Mouse (Mus musculus): ENCODE results near the gene Mtmr12. TPM values are rescaled to one million over a fixed set of nuclear protein-coding genes. Genes with fewer than 3 reads are reported as not detected.
"Not testable (repeated sequence)": the region's sequence is repeated elsewhere in the genome, so short reads cannot be mapped to it uniquely, and the experiment has no call there.

Gene Mtmr12
- polyA plus RNA-seq, 1 experiment from 2014 or later: 19.0 TPM

- peaks cover 64% of the 10 kb centered on the region for H3K4me1 ChIP-seq
- DNase-seq (ENCODE audit: low spot score): no peak
- 66% methylated on average over 13 of the region's 13 CpGs for WGBS
These were observed 12.0 kb downstream of the Mtmr12 start for GRCm38 (mm10) chr15:12216798-12217197.

GRCm38 (mm10) chr15:12217332-12217731, 12.5 kb downstream of the Mtmr12 start:
- WGBS: 84% methylated on average over 3 of the region's 3 CpGs
- H3K4me3 ChIP-seq; DNase-seq (ENCODE audit: low spot score); H3K27me3 ChIP-seq (ENCODE audit: insufficient read depth, poor library complexity, severe bottlenecking); H3K36me3 ChIP-seq; H3K9me3 ChIP-seq; H3K27ac ChIP-seq: not testable (repeated sequence)
- H3K4me1 ChIP-seq: peaks cover 69% of the 10 kb centered on the region

More at GRCm38 (mm10) chr15:12216798-12217197, 12.0 kb downstream of the Mtmr12 start:
- Histone ChIP-seq H3K4me3 (no peak overlapping the region), H3K27ac (no peak overlapping the region), H3K9me3 (no peaks in the 10 kb centered on the region), H3K36me3 (no peaks in the 10 kb centered on the region), H3K27me3 (ENCODE audit: insufficient read depth, poor library complexity, severe bottlenecking) (no peaks in the 10 kb centered on the region)

DNA sequence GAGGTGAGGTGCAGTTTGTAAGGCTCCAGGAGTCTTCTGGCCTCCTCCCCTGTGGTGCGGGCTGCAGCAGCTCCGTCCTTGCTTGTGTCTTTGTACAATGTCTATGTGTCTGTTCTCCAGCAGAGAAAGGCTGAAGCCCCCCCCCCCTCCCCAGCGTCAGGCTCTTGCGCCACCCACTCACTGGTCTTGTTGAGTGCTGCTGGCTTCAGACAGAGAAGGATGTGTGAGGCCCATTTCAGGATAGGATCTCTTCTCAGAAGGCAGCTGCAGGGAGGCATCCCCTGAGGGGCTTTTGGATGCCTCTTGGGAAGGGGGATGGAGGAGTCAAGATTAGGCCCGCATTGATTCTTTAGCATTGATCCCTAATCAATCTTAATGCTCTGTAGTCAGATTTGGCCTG, 13.0 kb downstream of the Mtmr12 start:
- Histone ChIP-seq H3K27ac (peak overlapping the region; percentile 13; the same call in 1 of the 2 replicates), H3K4me3 (no peak overlapping the region), H3K9me3 (no peaks in the 10 kb centered on the region)

DNA sequence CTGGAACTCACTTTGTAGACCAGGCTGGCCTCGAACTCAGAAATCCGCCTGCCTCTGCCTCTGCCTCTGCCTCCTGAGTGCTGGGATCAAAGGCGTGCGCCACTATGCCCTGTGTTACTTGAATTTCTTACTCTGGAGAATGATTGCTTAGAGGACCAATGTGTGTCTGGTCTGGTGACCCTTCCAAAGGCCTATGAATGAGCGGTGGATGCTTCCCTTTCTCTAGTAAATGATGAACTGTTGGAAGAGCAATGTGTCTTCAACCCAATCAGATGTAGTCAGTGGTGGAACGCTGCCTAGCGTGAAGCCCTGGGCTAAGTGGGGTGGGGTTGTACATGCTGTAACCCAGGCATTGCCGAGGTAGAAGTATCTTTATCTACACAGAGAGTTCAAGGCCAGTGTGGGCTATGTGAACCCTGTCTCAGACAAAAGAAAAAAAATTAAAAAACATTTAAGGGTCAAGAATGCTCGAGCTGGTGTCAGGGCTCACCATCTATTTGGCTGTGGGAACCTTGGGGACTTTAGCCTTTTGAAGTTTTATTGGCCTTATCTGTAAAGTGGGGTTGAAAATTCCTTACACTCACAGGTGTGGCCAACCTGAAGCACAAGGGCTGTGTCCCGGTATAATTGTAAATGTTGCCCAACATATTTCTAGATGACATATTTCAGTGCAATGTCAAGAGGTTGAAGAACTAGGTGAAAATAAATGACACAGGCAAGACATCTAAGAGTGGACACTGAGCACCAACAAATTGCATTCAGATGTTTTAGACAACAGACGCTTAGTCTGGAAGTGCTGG, 14.0 kb downstream of the Mtmr12 start:
- no peak for DNase-seq (ENCODE audit: low spot score)
- Histone ChIP-seq H3K27me3 (ENCODE audit: insufficient read depth, poor library complexity, severe bottlenecking) (no peaks in the 10 kb centered on the region), H3K36me3 (no peaks in the 10 kb centered on the region), H3K4me1 (peaks cover 67% of the 10 kb centered on the region), H3K9me3 (no peaks in the 10 kb centered on the region), H3K4me3 (no peak overlapping the region), H3K27ac (no peak overlapping the region)
- WGBS: 90% methylated on average over 11 of the region's 11 CpGs

More for the DNA sequence above, 13.0 kb downstream of the Mtmr12 start:
- Histone ChIP-seq H3K36me3 (no peaks in the 10 kb centered on the region), H3K4me1 (peaks cover 73% of the 10 kb centered on the region), H3K27me3 (ENCODE audit: insufficient read depth, poor library complexity, severe bottlenecking) (no peaks in the 10 kb centered on the region)
- no peak for DNase-seq (ENCODE audit: low spot score)
- 48% methylated on average over 5 of the region's 5 CpGs for WGBS

GRCm38 (mm10) chr15:12221131-12221530, 16.3 kb downstream of the Mtmr12 start:
- WGBS: 86% methylated on average over 13 of the region's 13 CpGs
- H3K36me3 ChIP-seq: no peaks in the 10 kb centered on the region
- no peak for DNase-seq (ENCODE audit: low spot score)
- peaks cover 57% of the 10 kb centered on the region for H3K4me1 ChIP-seq
- no peak overlapping the region; the same call in 1 of the 2 replicates for H3K27ac ChIP-seq
- no peaks in the 10 kb centered on the region for H3K9me3 ChIP-seq
- no peaks in the 10 kb centered on the region for H3K27me3 ChIP-seq (ENCODE audit: insufficient read depth, poor library complexity, severe bottlenecking)
- no peak overlapping the region for H3K4me3 ChIP-seq

- Histone ChIP-seq H3K4me1 (peaks cover 54% of the 10 kb centered on the region), H3K4me3 (no peak overlapping the region), H3K9me3 (no peaks in the 10 kb centered on the region), H3K36me3 (no peaks in the 10 kb centered on the region), H3K27me3 (ENCODE audit: insufficient read depth, poor library complexity, severe bottlenecking) (no peaks in the 10 kb centered on the region), H3K27ac (no peak overlapping the region)
- no peak for DNase-seq (ENCODE audit: low spot score)
- 49% methylated on average over 8 of the region's 8 CpGs for WGBS
These were observed 17.9 kb downstream of the Mtmr12 start for GRCm38 (mm10) chr15:12222564-12223302.

- Histone ChIP-seq H3K4me3 (no peak overlapping the region), H3K4me1 (peaks cover 55% of the 10 kb centered on the region), H3K36me3 (no peaks in the 10 kb centered on the region), H3K27me3 (ENCODE audit: insufficient read depth, poor library complexity, severe bottlenecking) (no peaks in the 10 kb centered on the region), H3K27ac (no peak overlapping the region), H3K9me3 (no peaks in the 10 kb centered on the region)
- DNase-seq (ENCODE audit: low spot score): no peak
- WGBS: 80% methylated on average over 6 of the region's 6 CpGs
These were observed 18.6 kb downstream of the Mtmr12 start for GRCm38 (mm10) chr15:12223393-12223792.

GRCm38 (mm10) chr15:12224239-12224638, 19.4 kb downstream of the Mtmr12 start:
- H3K4me3 ChIP-seq: no peak overlapping the region
- no peaks in the 10 kb centered on the region for H3K9me3 ChIP-seq
- 96% methylated on average over 2 of the region's 2 CpGs for WGBS
- no peak for DNase-seq (ENCODE audit: low spot score)
- no peak overlapping the region for H3K27ac ChIP-seq
- H3K36me3 ChIP-seq: no peaks in the 10 kb centered on the region
- peaks cover 62% of the 10 kb centered on the region for H3K4me1 ChIP-seq
- no peaks in the 10 kb centered on the region for H3K27me3 ChIP-seq (ENCODE audit: insufficient read depth, poor library complexity, severe bottlenecking)

- peaks cover 61% of the 10 kb centered on the region for H3K4me1 ChIP-seq
- H3K36me3 ChIP-seq: no peaks in the 10 kb centered on the region
- H3K9me3 ChIP-seq: no peaks in the 10 kb centered on the region
- no peaks in the 10 kb centered on the region for H3K27me3 ChIP-seq (ENCODE audit: insufficient read depth, poor library complexity, severe bottlenecking)
- H3K27ac ChIP-seq: peak overlapping the region; percentile 25; the same call in 1 of the 2 replicates
- no peak overlapping the region for H3K4me3 ChIP-seq
- DNase-seq (ENCODE audit: low spot score): no peak
- WGBS: 40% methylated on average over 4 of the region's 4 CpGs
These were observed 20.2 kb downstream of the Mtmr12 start for GRCm38 (mm10) chr15:12225062-12225461.

- Histone ChIP-seq H3K4me1 (peaks cover 60% of the 10 kb centered on the region), H3K27me3 (ENCODE audit: insufficient read depth, poor library complexity, severe bottlenecking) (no peaks in the 10 kb centered on the region)
- 94% methylated on average over 15 of the region's 15 CpGs for WGBS
These were observed 22.1 kb downstream of the Mtmr12 start for GRCm38 (mm10) chr15:12226908-12227307.

DNA sequence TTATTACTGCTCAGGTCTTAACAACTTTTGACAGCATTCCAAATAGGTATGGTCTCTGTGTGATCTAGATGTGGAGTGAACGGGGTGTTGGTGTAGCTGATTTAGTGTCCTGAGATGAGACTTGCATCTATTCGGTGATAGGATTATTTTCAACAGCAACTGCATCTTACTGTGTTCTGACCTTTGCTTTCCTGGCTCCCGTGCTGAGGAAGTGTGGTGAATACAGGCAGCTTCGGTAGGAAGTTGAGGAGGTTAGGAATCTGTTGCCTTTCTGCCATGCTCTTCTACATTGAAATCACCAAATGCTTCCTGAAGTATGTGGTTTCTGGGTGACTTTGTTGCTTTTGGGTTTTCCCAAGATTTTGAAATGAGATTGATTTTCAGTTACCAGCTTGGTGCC, 22.5 kb downstream of the Mtmr12 start:
- Histone ChIP-seq H3K4me3 (no peak overlapping the region), H3K9me3 (no peaks in the 10 kb centered on the region), H3K36me3 (peaks cover 3% of the 10 kb centered on the region; the same call in 1 of the 2 replicates), H3K4me1 (peaks cover 61% of the 10 kb centered on the region), H3K27me3 (ENCODE audit: insufficient read depth, poor library complexity, severe bottlenecking) (no peaks in the 10 kb centered on the region), H3K27ac (no peak overlapping the region)
- DNase-seq (ENCODE audit: low spot score): no peak
- 71% methylated on average over 4 of the region's 4 CpGs for WGBS

More at GRCm38 (mm10) chr15:12226908-12227307, 22.1 kb downstream of the Mtmr12 start:
- H3K9me3 ChIP-seq: no peaks in the 10 kb centered on the region
- H3K36me3 ChIP-seq: peaks cover 2% of the 10 kb centered on the region; the same call in 1 of the 2 replicates
- DNase-seq (ENCODE audit: low spot score): no peak
- H3K4me3 ChIP-seq: no peak overlapping the region
- no peak overlapping the region for H3K27ac ChIP-seq

DNA sequence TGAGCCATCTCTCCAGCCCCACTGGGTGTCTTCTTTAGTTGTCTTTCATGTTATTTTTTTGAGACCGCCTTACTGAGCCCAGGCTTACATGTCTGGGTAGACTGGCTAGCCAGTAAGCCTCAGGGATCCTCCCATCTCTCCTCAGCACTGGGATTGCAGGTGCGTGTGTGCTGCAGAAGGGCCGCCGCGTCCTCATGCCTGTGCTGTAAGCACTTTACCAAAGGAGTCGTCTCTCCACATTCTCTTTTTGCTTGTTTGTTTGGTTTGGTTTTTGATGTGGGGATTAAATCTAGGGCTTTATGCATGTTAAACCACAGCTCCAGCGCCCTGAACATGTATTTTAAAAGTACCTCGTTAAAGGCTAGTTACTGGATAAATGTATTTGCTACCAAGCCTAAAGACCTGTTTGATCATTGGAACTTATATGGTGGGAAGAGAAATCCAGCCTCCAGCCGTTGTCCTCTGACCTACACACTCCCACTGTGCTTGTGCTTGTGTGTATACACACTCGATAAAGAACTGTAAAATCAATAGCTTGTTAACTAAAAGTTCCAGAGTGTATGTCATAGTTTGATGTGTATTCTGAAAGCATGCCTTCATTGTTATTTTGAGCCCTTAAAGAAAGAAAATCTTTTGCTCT, 24.9 kb downstream of the Mtmr12 start:
- peaks cover 68% of the 10 kb centered on the region for H3K4me1 ChIP-seq
- H3K27ac ChIP-seq: peak overlapping the region; percentile 86; the same call in 1 of the 2 replicates
- no peaks in the 10 kb centered on the region for H3K9me3 ChIP-seq
- H3K27me3 ChIP-seq (ENCODE audit: insufficient read depth, poor library complexity, severe bottlenecking): no peaks in the 10 kb centered on the region
- H3K4me3 ChIP-seq: no peak overlapping the region
- H3K36me3 ChIP-seq: peaks cover 24% of the 10 kb centered on the region
- 78% methylated on average over 10 of the region's 10 CpGs for WGBS
- DNase-seq (ENCODE audit: low spot score): no peak

All from heart, embryonic 10.5 days (tissue).